Mouse (Mus musculus): ENCODE data around the gene Hdac4.
A peak's percentile ranks its signal among the peaks of the same experiment; 100 is the strongest.

Hdac4 gene

DNA sequence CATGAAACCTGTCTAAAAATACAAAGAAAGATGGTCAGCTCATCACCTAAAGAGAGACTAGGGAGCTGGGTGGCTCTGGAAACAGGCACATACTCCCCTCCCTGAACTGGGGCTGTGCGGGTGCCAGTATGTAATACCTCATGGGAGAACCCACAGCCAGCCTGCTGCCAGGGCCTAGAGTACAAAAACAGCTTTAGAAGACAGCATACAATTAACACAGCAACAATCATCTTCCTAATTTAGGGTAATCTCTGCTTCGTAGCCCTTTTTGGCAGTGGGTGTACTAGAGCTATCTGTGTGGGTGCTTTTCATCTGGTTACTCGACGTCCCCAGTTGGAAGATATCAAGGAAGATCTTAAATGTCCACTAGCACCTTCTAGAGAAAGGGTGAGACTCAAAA lies 95.5 kb downstream of the Hdac4 start:
- DNase-seq (ENCODE audit: low spot score) = no peak

DNA sequence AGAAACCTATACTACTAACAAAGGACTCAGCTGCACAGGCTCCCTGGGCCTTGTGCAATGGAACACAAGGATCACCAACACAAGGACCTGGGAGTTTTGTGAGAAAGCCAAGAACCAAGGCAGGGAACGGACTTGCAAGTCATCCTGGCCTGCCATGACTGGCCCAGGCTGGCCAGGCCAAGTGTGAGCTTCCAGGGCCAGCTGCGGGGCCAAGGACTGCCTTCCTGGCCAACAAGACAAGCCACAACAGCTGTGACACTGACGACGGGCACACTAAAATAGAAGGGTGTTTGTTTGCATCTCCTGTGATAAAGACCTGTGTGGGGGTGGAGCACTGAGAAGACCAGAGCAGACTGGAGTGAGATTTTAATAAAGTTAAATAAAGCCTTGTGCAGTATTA lies 96.0 kb downstream of the Hdac4 start:
- DNase-seq (ENCODE audit: low spot score) = peak; percentile 31

DNA sequence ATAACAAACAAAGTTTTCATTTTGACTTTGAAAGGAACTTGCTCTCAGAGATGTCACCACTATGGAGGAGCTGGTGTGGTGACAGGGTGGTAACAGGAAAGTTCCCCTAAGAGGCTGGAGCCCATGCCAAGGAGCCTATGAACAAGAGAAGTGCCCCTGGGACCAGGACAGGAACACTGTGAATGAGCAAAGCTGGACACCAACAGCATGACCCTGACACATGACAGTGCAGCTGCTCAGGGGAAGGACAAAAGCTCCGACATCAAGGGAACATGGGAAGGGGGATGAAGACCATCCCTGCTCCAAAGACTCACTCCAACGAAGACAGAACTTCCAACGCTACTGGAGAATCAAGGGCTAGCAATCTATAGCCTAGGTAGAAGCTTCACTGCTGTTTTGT lies 97.0 kb downstream of the Hdac4 start:
- no peak for DNase-seq (ENCODE audit: low spot score)

DNA sequence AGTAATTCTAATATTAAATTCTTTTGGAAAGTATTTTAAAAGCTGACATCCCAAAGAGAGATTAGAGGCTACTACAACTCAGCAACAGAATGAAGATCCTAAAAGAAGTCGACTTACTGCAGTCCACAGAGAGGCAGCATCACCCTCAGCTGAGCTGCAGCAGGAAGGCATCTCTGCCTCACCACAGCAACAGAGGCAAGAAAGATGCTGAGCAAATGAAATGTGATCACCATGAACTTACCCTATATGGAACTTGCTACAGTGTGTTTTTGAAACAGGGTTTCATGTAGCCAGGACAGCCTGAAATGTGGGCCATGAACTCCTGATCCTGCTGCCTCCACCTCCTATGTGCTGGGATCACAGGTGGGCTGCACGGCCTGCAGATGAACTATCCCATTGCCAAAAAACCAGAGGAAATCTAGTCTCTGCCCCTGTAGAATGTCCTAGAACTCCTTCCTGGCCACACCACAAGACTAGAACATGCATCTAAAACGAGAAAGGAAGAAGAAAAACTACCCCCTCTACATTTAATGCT lies 98.4 kb downstream of the Hdac4 start:
- no peak for DNase-seq (ENCODE audit: low spot score)

- no peak for DNase-seq (ENCODE audit: low spot score)
These were observed 103.2 kb downstream of the Hdac4 start for GRCm38 (mm10) chr1:92092286-92092685.

DNA sequence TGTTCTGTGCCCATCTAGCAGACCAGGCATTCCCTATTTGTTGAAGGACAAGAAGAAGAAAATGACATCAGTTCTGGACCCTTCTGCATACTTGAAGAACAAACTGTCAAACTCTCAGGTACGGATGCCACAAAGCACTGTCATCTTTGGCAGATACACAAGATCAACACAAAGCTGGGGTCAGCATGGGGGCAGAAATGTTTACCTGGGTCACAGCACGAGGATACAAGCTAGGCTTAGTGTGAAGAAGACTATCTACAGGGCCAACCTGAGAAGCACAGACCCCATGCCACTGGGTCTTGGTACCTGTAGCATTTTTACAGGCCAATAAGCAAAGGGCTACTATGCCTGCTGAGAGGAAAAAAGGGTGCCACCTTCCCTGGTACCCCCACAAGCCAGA lies 107.7 kb downstream of the Hdac4 start:
- DNase-seq (ENCODE audit: low spot score) = no peak

DNA sequence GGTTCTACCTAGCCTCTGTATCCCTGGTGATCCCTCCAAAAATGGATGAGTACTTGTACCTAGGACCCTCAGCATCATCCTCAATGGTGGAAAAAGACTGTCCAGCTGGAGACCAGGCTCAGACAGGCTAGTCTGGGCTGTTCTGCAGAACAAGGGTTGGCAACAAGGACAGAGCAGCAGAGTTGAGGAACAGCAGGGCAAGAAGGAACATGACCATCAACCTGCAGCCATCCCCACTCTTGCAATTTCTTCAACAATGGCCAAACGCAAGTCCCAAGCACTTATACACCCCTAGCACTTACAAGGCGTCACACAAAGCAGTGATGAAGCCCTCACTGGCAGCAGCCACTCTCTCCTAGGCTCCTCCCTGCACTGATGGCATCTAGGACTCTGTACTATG lies 108.2 kb downstream of the Hdac4 start:
- no peak for DNase-seq (ENCODE audit: low spot score)

DNA sequence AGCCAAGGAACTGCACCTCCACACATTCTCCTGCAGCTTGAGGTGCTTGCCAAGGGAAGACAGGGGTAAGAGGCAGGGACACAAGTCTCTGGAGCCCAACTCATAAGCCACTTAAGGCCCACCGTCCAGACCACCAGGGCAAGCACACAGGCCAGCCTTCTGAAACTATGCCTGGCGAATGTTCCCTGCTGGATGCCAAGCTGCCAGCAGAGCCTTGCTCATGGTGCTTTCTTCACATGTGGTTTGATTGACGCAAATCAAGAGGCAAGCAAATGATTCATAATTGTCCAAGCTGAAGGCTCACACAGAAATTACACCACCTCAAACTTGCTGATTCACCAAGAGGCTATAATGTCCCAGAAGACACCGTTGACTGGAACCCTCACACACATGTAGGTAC lies 108.7 kb downstream of the Hdac4 start:
- no peak for DNase-seq (ENCODE audit: low spot score)

DNA sequence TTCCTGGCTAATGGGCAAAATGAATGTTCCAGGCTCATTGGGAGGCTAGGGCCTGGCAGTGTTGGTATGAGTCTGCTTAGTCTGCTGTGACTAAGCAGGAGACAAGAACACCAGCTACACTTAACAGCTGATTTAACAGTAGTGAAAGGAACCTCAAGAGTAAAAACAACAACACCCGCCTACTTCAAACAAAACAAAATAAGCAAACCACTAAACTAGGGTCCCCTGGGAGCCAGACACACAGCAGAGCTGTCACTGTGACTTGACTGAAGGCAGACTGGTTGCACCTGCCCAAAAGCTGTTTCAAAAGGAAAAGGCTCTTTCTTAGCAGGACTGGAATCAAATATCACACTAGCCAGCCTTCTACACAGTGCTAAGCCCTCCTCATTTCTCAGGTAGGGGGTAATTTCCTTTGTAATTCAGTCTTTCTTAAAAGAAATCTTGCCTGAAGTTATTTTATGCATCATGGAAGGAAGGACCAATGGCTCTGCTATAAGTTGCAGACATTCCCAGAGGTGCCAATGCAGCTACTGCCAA lies 109.2 kb downstream of the Hdac4 start:
- DNase-seq (ENCODE audit: low spot score) = no peak

DNA sequence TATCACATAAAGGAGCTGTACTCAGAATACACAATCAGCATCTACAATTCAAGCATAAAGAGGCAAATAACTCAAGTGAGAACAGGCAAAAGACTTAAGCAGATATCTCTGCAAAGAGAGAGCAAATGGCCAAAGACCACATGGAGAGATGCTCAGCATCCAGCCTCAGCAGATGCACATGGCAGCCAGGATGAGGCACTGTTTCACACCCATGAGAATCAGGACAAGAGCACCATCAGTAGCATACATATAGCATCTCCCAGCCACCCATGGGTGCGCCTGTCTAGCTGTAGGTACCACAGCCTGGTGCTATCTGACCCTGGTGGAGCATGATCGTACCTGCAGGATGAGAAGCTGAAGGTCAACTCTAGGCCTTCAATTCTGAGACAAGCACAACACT lies 110.8 kb downstream of the Hdac4 start:
- DNase-seq (ENCODE audit: low spot score) = no peak

DNA sequence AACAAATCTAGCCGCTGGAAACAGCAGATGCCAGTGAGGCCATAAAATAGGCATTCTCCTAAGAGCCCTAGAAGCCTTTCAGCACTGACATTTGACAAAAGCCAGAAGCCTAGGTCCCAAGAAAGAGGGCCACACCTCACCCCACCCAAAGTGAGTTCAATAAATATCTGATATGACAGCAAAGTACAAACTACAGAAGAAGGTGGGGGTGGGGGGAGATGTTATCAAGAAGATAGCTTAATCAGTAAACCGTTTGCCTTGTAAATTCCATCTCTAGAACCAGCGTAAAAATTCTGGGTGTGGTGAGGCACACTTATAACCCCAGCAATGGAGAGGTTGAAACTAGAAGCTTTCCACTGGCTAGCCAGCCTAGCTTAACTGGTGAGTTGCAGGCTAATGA lies 111.5 kb downstream of the Hdac4 start:
- DNase-seq (ENCODE audit: low spot score) = peak; percentile 20

DNA sequence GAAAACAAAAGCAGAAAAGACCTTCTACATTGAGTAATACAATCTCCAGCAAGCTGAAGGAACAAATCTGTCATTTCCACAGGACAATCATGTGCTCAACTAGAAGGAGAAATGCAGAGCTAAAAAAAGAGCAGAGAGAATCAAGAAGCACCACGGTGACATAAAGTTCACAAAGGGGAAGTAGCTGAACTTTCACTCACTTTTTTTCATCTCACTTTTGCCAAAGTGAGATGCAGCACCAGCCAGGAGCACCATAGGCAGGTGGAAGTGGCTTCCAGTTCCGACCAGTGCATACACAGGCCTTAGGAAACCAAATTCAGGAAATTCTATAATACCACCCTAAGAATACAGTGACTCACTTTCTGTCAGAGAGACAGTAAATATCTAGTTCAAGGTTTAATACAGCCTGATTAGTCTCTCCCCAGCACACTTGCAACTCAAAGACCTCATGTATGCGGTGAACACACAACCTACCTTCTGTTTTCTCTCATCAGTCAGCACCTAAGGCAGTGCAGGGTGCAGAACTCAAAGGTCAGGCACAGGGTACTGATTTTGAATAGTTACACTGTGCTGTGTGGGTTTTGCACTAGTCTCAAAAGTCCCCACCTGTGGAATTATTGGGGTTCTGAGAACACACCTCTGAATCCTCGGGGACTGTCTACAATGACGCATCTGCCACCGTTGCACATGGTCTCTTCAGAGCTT lies 112.5 kb downstream of the Hdac4 start:
- no peak for DNase-seq (ENCODE audit: low spot score)

DNA sequence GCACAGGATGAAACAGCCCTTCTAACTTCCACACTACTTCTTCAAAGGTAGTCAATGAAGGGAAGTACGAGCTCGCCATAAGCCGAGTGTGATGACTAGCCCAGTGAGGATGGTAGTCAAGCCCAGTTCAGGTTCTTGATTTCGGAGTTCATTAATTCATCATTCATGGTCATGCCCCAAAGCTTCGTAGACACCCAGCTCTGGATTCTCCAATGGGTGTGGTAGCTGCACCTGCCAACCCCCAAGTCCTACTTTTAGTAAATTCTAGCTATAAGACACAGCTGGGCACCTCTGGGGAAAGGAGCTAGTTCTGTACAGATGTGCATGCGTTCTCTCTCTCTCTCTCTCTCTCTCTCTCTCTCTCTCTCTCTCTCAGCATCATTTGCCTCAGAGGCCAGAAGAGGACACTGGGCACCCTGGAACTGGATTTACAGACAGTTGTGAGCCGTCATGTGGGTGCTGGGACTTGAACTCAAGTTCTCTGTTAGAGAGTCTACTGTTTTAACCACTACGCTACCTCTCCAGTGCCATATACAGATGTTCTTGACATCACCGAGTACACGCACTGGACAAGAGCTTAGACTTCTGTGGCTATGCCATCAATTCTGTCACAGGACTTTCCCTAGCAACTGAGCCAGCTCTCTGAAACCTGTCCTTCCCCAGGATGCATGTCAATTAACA lies 113.2 kb downstream of the Hdac4 start:
- DNase-seq (ENCODE audit: low spot score) = no peak

- no peak for DNase-seq (ENCODE audit: low spot score)
These were observed 115.4 kb downstream of the Hdac4 start for GRCm38 (mm10) chr1:92079982-92080537.

DNA sequence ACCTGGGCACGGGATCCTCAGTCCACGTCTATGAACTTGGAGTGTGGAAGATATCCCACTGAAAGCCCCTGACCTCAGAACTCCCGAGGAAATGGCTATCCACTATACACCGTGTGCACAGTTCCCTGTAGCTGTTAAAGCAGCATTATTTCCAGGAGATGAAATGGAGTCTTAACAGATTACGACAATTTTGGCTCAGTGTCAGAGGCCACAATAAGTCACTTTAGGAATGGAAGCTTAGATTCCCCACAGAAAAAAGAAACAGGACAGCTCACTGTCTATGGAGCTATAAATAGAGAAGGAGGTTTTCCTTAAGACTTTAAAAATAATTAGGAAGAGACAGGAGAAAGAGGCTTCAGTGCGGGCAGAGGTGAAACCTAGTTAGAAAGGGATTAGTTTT lies 120.2 kb downstream of the Hdac4 start:
- no peak for DNase-seq (ENCODE audit: low spot score)

GRCm38 (mm10) chr1:92074655-92075054 lies 120.8 kb downstream of the Hdac4 start:
- no peak for DNase-seq (ENCODE audit: low spot score)

GRCm38 (mm10) chr1:92069932-92070677 lies 125.4 kb downstream of the Hdac4 start:
- no peak for DNase-seq (ENCODE audit: low spot score)

- no peak for DNase-seq (ENCODE audit: low spot score)
These were observed 126.0 kb downstream of the Hdac4 start for GRCm38 (mm10) chr1:92069464-92069863.

- no peak for DNase-seq (ENCODE audit: low spot score)
These were observed 131.2 kb downstream of the Hdac4 start for GRCm38 (mm10) chr1:92064307-92064706.

DNA sequence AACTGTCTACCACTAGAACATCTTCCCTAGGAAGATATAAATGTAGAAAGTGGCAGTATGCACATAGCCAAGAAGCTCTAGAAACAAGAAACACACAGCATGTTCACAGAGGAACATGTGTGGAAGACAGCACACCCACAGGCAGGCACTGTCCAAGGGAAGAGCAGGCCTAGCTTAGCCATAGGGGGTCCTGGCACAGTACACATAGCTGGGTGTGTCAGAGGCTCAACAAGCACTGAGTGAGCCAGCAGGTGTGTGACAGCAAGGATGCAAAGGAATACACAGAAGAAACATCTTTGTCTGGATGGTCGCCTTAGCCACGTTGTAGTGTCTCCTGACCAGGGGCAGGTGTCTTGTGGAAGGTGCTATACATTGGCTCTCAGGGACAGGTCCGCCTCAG lies 132.2 kb downstream of the Hdac4 start:
- no peak for DNase-seq (ENCODE audit: low spot score)

- DNase-seq (ENCODE audit: low spot score) = no peak
These were observed 134.1 kb downstream of the Hdac4 start for GRCm38 (mm10) chr1:92061198-92062073.

Data from urinary bladder, postnatal 14 days (tissue).